Mouse (Mus musculus): ENCODE data around the gene Polrmt.
"Not testable (repeated sequence)": the region's sequence is repeated elsewhere in the genome, so short reads cannot be mapped to it uniquely, and the experiment has no call there.

The Polrmt gene

DNA sequence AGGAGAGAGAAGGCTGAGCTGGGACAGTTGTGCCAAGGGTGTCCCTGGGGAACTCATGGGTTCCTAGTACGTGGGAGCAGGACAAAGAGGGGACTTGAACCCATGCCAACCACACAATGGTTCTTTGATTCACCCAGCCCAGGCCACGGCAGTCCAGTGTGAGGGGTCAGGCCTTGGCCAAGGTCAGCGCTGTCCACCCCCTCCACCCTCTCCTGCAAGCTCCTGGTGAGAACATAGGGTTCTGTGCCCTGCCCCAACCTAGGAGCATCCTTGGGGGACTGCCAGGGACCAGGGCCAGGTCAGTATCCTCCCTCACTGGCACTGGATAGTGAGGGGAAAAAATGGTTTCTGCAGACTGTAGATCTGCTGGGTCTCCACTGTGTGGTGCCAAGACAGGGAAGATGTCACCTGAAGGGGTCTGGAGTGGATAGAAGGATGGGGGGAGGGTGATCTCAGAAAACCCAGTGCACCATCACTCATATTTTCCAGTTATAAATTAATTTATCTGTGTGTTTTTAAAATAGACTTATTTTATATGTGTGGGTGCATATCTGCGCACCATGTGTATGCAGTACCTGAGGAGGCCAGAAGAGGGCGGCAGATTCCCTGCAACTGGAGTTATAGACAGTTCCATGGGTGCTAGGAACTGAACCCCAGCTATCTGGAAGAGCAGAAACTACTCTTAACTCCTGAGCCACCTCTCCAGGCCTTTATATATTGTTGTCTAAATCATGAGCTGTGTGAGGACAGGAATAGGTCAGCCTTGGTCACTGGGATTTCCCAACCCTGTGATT is 28.3 kb upstream of the Polrmt start:
- no peak for DNase-seq (ENCODE audit: low read depth)

DNA sequence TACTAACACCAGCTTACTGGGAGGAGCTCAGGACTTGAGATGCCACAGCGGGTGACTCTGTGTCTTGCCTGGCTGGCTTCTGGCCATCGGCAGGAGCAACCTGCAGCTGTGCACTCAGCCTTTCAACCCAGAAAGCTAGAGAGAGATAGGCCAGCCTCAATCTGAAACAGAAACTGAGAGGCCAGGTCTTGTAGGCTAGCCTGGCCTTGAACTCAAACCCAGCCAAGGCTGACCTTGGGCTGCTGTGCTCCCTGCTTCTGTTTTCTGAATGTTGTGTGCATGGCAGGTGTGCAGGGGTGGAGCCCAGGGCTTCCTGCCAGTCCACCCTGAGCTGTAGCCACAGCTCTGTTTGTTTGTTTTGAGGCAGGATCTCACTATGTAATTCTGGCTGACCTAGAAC is 26.8 kb upstream of the Polrmt start:
- DNase-seq (ENCODE audit: low read depth) = no peak

DNA sequence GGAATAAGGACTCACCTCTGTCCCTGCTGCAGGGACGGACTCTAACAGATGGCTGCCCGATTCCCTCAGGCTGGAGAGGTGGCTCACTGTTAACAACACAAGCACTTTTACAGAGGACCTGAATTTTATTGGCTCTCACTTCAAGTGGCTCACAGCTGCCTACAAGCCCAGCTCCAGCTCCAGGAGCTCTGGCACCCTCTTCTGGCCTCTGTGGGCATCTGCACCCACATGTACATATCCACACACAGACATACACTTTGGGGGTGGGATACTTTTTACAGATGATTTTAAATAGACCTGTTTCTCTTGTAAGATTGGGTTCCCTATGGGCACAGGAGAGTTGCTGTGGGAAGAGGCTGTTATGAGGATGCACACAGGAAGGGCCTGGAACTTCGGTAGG is 25.9 kb upstream of the Polrmt start:
- no peak for DNase-seq (ENCODE audit: low read depth)

DNA sequence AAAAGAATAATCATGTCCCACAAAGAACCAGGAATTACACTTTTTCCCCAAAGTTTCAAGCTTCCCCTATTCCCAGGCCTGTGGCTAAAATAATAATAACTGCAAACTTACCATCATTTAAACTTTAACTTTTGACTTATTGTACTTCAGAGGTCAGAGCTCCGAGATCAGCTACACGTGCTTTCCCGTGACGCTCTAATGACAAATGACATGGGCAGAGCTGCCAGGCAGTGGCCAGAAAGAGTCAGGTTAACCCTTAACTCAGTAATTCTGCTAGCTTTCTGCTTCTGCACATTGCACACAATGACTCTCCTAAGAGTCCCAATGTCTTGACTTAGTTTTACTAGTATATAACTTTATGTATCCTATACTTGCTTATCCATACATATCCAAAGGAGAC is 22.9 kb upstream of the Polrmt start:
- no peak for DNase-seq (ENCODE audit: low read depth)

DNA sequence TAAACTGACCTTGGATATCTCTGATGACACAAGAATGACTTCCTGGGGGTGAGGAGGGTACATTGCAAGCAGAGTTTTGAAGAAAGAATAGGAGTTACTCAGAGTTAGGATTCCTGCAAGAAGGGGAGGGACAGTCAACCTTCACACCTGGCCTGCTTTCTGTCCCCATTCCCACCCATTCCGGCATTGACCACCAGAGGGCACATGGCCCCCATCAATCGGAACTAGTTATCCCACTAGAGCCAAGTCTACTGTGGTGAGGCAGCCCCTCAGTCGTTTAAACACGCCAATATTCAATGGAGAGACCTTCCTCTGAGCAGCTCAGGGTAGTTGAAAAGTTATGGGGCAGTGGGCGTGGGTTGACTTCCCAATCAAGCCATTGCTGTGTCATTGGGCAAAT is 22.0 kb upstream of the Polrmt start:
- peak; percentile 22 for DNase-seq (ENCODE audit: low read depth)

DNA sequence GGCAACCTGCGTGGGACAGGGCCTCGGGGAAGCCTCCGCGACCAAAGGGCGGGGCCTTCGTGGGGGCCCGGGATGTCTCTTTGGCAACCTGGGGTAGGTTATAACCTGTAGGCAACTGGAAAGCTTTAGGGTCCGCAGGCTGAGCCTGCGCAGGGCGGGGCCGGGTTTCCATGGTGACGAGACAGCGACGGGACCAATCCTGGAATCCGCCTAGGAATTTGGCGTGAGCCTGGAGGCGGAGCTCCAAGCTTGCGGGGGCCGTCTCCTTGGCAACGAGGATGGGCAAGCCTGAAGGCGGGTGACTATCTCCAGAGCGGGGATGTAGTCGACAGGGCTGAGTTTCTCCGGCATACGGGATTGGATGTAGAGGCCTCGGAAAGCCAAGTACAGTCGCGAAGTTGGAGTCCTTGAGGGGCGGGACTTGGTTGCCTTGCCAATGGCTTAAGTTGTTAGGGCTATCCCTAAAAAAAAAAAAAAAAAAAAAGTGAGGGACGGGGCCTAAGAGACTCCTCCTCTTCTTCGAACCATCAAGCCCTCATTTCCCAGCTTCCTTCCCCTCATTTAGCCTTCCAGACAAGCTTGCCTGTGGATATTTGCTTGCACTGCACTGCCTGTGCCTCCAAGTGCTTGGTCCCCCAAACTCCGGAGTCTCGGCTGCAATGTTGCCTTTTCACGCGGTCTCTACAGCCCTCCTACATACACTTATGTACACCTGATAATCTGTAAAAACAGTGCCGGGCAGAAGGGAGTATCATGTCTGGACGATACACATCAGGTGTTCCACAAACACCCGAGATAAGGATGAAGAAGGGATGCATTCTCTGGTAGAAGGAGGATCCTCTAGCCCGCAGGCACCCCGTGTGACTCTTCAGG is 21.2 kb upstream of the Polrmt start:
- DNase-seq (ENCODE audit: low read depth) = peak; percentile 82

DNA sequence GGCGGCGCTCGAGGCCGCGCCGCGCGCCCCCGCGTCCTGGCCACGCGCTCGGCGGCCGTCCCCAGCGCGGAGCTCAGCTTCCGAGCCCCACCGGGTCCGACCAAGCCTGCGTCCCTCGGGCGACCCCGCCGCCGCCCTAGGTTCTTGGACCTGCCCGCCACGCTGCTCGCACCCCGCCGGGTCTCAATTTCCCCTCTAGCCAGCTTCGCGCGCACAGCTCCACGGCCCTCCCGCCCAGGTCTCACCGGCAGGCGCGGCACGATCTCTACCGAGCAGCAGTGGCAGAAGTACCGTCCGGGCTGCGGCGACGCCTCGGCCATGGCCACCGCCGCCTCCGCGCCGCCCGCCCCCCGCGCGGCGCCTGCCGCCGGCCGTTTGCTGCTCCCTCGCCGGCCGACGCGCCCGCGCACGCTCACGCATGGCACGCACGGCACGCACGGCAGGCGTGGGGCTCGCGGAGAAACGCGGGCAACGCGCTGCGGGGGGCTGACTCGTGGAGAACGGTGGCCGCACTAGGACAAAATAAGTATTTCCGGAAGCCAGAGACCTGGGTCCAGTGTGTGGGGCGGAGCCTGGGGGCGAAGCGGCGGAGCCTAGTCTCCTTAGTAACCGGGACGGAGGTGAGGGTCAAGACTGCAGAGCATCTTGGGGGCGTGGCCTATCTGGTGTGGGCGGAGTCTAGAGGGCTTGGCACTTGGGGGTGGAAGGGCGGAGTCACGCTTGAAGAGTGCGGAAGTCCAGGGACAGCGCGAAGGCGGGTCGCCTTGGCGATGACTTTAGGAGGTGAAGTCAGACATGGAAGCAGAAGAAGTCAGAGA is 20.3 kb upstream of the Polrmt start, which contains the start of gene Rnf126:
Gene Rnf126 (minus strand): TSS at position 445 of the 818 bp plus-strand sequence.
- DNase-seq (ENCODE audit: low read depth) = peak; percentile 99

DNA sequence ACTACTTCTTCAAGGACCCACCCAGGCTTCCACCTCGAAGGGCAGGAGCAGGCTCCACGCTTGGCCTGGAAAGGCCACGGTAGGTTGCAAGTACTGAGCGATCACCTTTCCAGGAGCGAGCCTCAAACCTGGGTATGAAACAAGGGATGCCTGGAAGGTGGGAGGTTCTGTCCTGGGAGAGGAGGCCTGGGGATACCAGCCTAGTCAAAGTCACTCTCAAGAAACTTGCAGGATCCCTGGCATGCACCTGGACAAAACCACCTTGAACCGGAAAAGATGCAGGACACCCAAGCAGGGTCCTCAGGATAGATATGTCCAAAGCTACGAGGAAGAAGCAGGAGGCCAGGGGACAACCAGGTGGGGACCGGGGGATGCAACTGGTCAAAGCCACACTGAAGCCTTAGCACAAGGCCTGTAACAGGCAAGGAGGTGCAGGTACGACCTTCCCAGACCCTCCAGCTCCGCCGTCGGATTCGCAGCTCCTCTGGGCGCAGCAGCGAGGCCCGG is 19.7 kb upstream of the Polrmt start:
- no peak for DNase-seq (ENCODE audit: low read depth)

DNA sequence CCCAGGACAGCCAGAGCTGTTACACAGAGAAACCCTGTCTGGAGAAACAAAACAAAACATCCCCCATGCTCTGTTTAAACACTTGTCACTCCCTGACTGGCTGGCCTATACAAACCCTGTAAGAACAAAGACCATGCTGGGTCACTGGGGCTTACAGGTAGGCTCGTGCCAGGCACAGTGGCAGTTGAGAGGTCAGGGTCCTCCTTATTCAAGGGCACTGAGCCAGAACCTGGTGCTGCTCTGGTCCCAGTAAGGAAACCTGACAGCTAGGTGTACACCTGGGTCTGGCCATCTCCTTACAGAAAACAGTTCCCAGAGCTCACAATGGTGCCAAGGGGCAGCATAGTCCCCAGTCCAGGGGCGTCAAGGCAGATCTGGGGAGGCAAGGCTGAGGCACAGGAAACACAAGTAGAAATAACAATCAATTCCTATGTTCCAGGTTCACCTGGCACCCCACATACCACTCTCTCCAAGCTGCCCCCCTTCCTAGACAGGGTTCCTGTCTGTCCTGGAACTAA is 18.9 kb upstream of the Polrmt start:
- DNase-seq (ENCODE audit: low read depth) = no peak

DNA sequence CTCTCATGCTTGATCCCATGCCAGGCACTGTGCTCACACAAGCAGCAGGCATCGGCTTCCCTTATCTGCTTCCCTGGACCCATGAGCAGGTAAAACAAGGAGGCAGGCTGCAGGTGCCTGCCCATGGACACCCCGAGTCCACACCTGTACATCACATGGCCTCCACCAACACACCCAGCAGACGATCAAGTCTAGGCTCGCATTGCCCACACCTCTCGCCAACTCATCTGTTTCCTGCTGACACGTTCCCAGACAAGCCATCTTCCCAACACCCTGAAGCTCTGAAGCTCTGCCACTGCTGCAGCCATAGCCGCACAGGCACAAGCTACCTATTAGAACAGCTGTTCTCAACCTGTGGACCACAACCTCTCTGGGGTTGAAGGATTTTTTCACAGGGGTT is 17.9 kb upstream of the Polrmt start:
- no peak for DNase-seq (ENCODE audit: low read depth)

DNA sequence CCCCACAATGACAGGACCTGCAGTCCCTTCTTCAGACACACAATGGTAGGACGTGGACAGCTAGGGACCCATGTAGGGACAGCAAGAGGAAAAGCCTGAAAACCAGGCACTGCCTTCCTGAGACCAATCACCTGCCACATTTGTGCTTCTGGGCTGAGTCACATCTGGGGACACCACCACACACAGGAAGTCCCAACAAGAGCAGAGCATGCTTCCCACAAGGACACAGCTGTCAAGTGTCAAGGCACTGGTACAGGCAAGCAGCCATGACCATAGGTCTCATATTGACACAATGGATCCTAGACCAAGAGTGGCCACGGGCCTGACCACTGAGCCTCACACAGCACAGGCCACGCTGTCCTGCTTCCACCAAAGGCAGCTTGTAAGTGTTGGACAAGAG is 16.5 kb upstream of the Polrmt start:
- DNase-seq (ENCODE audit: low read depth) = no peak

DNA sequence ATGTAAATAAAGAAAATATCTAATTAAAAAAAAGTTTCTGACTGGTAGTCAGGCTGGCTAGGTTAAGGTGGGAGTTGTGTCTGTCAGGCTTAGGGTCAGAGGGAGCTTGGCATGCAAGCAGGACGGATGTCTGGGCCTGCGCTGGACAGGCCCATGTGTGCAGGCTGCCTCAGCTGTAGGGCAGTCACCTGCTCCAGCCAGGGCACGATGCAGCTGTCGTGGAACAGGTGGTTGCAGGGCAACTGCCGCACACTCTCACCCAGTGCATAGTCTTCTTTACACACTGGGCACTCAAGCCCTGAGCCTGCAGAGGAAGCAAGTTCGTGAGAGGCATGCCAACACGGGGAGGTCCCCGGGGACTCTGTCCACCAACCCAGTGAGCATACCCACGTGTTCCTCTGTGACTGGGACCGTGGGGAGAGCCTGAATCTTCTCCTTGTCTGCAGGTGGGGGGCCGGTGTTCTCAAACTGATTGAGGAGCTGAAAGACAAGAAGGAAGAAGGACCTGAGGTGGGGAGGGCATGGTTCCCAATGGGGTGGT is 14.3 kb upstream of the Polrmt start:
- no peak for DNase-seq (ENCODE audit: low read depth)

DNA sequence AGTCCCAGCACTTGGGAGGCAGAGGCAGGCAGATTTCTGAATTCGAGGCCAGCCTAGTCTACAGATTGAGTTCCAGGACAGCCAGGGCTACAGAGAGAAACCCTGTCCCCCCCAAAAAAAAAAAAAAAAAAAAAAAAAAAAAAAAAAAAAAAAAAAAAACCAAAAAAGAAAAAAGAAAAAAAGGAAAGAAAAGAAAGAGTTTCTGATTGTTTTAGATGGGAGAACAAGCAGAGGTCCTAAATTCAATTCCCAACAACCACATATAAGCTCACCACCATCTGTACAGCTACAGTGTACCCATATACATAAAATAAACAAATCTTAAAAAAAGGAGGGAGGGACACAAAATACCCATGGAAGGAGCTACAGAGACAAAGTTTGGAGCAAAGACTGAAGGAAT is 13.3 kb upstream of the Polrmt start:
- DNase-seq (ENCODE audit: low read depth) = not testable (repeated sequence)

DNA sequence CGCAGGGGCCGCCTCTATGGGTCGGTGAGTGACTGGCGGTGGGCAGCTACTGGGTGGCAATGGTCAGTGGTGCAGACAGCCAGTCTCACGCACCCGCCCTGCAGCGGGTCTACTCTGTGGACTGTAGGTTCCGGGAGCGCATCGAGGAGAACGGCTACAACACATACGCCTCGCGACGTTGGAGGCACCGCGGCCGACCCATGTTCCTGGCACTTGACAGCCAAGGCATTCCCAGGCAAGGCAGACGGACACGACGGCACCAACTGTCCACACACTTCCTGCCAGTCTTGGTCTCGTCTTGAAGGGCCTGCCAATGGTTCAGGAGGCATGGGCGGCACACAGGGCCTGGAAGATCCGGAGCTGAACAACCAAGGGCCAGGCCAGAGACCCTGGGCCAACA is 10.3 kb upstream of the Polrmt start:
- DNase-seq (ENCODE audit: low read depth) = no peak

DNA sequence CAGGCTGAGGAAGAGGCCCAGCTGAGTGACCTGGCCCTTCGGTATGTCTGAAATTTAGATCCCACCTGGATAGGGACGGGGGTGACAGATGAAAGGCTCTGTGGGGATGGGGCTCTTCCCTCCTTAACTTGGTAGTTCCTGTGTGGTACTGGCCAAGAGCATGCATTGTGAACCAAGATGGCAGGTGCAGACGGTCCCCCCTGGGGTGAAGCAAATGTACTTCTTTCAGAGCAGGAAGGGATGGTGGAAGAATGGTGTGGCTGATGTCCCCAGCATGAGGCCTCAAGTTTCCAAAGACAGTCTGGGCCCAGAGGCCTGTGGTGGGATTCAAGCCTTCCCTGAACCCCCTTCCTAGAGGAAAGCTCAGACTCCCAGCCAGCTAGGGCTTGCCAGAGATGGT is 9.5 kb upstream of the Polrmt start:
- no peak for DNase-seq (ENCODE audit: low read depth)

DNA sequence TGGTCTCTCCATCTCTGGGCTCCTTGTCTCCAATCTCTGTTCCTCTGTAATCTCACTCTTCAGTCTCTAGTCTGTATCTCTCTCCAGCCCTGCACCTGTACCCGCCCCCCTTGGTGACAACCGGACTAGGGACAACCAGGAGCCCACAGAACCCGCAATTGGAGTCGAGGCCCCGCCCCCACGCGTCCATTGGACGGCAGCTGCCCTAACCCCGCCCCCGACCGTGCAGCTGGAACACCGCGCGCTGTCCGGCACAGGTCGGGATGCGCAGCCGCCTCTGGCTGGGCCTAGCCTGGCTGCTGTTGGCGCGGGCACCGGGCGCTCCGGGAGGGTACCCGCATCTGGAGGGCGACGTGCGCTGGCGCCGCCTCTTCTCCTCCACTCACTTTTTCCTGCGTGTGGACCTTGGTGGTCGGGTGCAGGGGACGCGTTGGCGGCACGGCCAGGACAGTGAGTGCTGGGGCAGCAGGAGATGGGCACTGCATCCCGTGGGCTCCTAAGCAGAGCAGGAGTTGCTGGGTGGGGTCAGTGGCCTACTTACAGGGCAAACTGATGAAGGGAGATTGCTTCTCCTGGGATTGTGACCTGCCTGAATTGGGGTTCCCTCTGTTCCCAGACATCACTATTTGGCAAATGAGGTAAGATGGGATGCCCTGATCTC is 8.6 kb upstream of the Polrmt start, which contains the start of gene Fgf22:
Gene Fgf22 (plus strand): TSS at position 221 of the 661 bp plus-strand sequence.
- no peak for DNase-seq (ENCODE audit: low read depth)

DNA sequence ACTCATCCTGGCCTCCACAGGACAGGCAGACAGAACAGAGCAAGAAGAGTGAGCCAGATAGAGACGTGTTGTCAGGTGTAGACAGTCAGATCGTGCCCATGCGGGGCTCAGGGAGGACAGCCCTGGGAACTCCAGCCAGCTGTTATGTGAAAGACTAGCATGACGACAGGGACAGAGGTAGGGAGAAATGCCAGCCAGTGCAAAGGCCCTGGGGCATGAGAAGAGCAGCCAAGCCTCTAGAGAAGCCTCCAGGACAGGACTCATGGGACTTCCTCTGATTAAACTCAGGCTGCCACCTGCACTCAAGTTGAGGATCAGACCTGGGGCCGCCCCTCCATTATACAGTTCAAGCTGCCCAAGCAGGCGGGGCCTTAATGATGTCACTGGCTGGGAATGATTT is 2.1 kb upstream of the Polrmt start:
- no peak for DNase-seq (ENCODE audit: low read depth)

DNA sequence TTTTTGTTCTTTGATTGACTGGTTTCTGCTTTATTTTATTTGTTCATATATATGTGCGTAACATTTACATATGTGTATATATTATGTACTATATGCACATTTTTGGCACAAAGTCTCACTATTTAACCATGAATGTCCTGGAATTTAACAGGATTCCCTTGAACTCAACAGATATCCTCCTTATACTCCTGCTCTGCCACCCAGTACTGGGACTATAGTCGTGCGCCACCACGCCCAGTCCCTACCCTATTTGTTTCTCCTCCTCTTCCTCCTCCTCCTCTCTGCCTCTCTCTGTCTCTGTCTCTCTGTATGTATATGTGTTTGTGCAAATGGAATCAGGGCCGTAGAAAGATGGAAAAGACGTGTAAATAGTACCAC is 382 bp upstream of the Polrmt start:
- DNase-seq (ENCODE audit: low read depth) = no peak

DNA sequence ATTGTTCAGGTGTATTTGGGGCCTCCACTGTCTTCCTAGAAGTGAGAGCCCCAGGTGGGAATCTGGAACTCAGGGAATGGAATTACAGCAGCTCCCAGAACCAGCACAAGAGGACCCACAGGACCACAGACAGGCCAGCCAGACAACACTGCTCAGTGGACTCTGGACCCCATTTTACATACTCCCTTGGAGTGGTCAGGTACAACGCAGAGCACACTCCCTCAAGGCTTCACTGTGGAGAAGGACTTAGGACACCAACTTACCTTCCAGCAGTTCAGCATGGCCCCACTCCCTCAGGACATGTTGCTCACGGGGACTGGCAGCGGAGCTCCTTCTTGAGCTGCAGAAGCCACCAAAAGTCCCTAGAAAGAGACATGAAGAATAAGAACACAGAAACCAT is 970 bp downstream of the Polrmt start:
- DNase-seq (ENCODE audit: low read depth) = no peak

DNA sequence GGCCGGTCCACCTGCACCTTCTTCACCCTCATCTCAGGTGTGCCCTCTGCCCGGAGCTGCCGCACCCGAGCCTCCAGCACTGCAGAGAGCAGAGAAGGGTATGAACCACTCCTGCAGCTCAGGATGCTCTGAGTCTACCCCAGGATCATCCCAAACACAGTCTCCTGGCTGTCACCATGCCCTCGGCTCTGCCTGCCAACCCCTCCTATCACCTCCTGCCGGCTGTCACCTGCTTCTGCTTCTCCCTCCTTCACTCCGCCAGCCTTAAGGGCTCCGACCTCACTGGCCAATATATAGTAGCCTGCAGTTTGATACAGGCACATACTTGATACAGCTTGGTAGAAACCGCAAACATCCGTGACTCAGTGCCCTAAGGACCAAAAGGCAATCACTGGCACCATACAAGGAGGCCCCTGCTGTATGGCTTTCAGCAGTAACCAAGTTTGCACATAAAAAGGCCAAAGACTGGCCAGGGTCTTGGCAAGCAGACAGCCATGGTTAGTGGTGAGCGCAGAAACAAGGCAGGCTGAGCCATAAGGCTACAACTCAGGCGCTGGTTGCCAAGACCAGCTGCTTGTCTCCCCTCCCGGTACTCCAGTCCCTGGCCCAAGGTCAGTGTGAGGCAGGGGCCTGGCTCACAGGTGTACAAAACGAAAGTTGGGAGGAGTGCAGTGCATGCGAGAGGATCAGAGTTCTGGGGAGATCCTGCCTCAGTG is 2.6 kb downstream of the Polrmt start:
- no peak for DNase-seq (ENCODE audit: low read depth)

Measured in fibroblast of lung, adult 2 months (primary cell).